Mouse (Mus musculus): ENCODE results near the gene Gm12216.

Gene Gm12216

DNA sequence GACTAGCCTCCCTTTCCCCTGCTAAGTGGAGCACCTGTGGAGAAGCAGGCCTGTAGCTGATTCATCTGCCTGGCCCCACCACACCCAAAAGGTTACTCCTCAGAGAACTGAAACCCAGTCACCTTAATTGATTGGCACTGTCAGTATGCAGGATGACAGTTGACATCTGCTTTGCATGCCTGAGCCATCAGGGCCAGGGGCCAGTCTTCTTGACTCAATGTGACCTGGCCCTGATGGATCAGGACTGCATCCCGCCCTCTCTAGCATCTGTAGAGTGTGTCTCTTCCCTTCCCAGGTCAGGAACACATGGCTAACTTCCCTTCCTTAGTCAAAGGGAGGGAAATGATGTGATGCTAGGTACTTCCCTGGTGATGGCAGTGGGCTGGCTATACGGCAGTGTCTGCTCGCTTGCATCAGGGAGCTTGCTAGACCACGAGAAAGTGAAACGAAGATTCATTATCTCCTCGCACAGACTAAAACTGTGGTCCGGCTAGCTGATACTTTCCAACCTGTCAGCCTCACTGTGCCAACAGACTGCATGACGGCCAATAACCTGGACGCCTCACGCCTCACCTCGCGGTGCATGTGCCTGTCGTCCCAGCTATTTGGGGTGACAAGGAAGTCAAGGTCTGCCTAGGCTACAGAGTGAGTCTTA is 38.4 kb downstream of the Gm12216 start:
- no peak for DNase-seq

DNA sequence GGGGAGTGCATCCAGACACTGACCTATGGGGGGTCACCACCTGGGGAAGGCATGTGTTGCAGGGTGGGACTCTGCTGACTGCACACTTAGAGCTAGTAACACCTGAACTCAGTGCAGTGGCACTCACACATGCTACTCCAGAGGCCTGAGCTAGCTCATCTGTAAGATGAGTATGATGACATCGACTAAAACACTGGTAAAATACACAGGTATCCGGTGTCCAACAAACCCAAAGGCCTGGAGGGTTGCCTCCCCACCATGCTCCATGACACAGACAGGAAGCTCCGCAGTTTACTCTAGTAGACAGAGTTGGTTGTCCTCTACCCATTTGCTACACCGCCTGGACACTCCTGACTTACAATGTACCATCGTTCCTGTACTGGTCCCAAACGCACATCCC is 39.5 kb downstream of the Gm12216 start:
- DNase-seq, result no peak

DNA sequence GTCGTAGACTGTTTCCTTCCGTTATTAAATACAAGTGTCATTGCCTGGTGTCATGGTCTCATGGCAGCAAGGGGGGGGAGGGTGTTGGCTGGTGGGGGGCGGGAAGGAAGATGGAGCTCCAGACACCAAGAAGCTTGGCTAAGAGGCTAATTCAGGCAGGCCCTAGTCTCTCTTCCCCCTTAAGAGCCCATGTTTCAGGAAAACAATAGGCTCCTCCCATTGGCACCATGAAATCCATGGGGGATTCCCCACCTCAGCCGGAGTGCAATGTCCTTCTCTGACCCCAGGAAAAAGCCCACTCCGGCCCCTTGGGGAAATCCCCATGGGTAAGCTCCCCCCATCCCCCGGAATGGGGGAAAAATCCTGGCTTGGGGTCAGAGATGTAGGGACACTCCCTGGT is 40.3 kb downstream of the Gm12216 start:
- DNase-seq, result no peak

DNA sequence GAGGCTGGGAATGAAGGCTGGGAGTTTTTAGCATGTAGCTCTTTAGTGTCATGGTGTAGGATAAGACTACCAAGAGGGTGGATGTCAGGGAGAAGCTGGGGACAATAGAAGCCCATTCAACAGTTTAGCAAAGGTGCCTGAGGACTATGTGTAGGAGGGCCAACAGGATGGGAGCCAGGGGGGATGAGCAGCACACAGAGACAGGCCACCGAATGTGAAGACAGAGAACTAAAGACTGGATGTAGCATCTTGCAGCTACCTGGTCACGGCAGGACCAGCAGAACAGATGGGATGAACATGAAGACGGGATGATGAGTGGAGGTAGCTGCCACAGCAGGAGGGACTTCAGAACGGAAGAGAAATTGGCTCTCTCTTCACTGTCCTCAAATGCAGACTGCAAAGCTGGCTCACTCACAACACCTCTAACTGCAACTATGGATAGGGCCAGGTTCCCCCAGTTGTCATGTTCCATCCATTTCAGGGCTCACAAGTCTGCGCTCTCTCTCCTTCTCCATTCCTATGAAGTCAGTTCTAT is 42.1 kb downstream of the Gm12216 start:
- peak; percentile 31 to 37 for DNase-seq

DNA sequence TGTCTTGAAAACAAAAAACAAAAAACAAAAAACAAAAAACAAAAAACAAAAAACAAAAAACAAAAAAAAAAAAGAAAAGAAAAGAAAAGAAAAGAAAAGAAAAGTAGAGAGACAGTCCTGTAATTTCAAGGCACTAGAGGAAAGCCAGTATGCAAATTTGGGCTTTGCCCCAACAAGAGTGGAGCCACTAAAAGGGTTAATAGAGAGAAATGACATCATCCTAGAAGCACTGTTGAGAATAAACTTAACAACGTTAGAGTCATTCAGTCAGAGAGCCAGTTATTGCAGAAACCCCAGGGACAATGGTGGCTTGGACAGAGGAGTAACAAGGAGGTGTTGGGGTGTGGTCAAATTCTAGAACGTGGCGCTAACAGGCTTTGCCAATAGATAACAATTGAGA is 44.2 kb downstream of the Gm12216 start:
- no peak for DNase-seq

DNA sequence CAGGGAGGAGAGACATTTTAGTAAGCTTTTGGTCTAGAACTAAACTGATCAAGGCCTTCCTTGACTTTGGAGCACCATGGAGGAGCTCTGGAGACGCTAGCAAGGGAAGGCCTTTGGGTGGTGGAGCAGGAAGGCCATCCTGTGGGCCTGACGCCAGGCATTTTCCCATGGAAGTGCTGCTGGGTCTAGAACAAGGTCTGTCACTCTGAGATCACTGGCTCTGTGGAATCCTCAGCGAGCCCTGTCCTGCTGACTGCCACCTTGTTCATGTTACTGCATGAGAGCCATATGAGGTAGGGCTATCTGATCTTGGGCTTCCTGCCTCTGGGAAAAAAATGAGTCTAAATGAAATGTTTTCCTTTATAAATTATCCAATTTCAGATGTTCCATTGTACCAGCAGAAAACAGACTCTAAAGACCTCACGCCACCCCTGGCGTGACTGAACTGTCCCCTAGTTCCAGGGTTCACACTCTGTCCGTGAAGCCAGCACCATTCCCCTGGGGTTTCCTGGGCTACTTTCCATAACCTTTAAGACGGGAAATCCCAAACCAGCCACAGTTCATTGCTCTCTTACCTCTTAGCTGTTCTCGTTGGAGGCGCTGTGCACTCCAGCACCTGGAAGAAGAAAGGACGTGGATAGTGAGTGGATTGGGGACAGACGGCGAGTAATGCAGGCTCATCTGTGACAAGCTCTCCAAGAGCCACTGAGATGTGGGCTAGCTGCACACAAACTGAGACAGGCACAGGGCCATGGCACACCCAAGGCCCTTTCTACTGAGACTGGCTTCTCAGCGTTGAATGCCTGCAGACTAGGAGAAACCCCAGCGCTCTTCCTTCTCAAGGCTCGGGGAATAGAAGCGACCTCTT is 45.8 kb downstream of the Gm12216 start:
- no peak for DNase-seq

DNA sequence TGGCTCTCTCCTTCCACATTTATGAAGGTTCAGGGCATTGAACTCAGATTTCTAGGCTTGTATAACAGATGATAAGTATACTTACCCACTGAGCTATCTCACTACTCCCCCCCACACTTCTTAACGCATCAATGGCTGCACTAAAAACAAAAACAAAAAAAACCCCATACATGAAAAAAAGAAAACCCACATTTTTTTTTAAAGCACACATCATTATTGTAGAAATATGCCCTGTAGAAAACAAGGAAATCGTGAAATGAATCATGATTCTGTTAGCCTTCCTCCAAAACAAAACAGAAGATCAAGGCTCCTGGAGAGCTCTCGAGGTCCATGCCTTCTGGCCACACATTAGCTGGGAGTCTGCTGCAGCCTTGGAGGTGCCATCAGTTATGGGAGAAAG is 47.7 kb downstream of the Gm12216 start:
- DNase-seq, result no peak

DNA sequence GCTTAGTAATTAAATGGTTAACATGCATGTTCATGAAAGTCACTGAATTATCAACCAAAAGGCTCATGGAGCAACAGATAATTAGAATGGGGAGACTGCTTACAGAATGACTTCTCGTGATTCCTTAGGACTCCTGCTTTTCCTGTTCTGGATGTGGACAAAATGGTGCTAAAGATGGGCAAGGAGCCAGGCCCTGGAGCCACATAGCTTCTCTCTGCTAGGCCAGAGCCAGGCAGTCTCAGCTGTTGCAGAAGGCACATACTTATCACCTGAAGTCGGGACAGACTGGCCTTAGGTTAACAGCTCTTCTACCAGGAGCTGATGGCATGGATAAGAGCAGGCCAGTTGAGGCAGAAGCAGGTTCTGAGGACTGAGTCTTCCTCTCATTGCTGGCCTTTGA is 48.3 kb downstream of the Gm12216 start:
- DNase-seq, result no peak

DNA sequence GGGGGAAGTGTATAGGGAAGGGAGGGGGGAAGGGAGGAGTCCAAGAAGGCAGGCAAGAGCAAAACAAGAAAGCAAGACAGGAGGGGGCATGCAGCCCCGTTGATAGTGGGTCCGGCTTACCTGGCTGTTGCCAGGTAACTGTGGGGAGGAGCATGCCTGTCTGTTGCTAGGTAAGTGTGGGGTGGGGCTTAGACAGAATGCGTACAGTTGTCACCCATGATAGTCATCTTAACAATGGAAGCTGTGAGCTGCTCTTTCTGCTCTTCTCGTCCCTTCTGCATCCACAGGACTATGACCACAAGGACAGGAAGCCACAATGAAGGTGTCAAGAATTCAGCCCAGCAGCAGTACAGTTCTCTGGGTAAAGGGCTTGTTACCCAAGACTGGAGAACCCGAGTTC is 48.9 kb downstream of the Gm12216 start:
- DNase-seq, result no peak

DNA sequence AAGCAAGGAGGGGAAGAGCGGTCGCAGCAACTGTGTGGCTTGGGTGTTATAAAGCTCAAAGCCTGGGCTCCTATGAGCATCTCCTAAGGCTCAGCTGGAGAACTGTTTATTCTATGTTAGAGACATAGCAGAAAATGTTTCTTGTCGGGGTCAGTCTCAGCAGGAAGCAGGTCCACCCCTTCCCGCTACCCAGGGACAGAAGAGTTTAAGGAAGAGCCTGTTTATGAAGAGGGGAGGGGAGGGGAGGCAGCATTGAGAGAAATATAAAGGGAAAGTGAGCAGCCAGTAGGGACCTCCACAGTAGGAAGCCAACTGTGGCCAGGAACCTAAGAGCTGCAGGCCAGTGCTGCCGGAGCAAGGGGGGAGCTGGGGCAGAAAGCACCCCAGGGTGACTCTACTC is 49.7 kb downstream of the Gm12216 start:
- no peak for DNase-seq

DNA sequence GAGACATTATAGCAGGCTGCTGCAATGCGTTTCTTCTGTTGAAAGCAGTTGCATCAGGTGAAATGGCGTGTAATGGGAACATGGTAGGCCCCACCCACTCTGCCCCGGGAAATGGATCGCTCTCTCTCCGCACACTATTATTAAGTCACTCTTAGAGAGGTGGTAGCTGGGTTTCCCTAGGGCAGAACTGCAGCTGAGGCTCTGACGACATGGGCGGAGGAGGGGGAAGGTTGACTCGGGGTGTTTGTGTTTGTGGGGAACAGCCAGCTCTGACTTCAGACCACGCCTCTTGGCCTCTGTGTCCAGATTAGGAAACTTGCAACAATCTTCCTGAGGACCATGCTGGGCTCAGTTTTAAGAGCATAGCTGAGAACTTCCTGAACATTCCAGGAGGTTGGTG is 53.3 kb downstream of the Gm12216 start:
- DNase-seq, result no peak

DNA sequence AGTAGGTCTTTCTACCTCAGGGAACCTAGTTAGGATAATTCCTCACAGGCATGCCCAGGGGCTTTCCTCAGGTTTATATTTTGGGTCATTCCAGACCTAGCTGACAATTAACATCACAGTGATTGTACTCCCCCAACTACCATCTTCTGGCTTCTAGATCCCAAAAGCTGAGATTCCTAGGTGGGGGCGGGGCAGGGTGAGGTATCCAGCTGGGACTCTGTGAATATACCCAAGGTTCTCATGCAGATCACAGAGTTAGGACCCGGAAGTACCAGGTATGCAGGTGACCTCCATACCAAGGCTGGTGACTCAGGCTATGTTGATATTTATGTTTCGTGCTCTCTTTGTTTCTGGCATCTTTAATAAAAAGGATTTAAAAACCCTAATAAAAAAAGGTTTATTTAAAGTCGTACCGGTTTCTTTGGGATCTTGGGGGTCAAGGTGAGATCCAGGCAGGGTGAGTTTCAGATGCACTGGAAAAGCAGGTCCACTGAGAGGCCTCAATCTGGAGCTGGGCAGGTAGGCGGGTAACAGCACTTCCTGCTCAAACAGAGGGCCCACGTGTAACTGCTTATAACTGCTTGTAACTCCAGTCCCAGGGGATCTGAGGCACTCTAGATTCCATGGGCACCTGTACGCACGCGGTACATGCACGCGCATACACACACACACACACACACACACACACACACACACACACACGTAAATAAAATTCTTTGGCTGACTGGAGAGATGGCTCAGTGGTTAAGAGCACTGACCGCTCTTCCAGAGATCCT is 54.3 kb downstream of the Gm12216 start:
- no peak for DNase-seq

DNA sequence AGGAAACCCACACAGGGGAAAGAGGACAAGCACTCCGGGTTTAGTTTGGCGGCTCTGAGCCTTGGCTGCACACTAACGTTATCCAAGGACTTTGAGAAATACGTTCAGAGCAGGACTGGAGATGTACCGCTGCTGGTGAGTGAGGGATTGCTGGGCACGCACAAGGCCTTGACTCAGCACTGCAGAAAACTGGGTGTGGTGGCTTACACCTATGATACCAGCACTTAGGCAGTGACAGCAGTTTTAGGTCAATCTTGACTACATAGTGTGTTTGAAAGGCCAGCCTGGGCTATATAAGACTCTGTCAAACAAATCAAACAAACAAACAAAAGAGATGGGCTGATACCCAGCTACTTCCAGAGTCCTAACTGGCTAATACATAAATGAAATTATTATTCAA is 55.6 kb downstream of the Gm12216 start:
- no peak for DNase-seq

DNA sequence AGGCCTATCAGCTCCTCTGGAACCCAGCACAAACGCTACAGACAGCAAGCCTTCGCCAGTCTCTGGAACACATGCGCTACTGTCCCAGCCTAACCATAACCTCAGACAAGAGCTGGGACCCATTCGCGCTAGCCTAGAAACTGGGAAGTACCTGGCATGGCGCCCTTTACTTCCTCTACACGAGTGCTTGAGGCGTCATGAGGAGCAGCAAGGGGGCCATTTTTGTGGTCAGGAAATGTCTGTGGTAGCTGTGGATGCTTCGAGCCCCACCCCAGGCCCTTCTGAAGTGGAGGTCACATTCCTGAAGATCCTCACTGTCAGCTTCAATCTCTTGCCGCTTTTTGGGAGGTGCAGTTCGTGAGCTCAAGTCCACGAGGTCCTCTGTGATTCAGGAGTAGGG is 56.0 kb downstream of the Gm12216 start:
- DNase-seq, result no peak

DNA sequence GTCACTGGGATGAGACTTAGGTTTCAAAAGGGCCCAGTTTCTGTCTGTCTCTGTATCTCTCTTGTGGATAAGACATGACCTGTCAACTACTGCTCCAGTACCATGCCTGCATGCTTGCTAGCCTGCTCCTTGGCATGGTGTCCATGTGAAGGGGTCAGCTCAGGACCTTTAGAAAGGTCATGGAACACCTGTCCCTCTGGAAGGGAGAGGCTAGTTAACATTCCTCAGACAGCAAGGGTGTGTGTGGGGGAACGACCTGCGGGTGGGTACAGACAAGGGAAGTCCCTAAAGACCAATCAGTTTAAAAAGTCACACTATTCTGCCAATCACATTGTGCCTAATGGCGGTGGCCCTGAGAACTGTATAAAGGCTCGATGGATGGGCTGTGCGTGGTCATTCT is 58.1 kb downstream of the Gm12216 start:
- no peak for DNase-seq

DNA sequence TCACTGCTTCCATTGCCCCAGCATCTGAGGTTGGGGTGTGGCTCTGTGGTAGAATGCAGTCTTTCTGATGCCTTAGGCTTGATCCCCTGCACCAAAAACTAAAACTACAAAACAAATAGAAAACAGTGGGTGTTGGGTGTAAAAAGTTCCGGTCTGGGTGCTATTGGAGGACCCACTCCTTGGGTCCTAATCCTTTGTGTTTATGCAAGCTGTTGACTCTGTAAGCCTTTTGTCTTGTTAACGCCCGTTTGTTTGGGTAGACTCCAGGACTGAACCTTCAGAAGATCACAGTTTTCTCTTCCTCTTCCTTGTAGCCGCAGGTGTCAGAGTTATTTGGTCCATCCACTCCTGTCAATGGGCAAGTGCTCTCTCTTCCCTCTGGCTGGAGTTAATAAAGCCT is 59.0 kb downstream of the Gm12216 start:
- DNase-seq, result no peak

DNA sequence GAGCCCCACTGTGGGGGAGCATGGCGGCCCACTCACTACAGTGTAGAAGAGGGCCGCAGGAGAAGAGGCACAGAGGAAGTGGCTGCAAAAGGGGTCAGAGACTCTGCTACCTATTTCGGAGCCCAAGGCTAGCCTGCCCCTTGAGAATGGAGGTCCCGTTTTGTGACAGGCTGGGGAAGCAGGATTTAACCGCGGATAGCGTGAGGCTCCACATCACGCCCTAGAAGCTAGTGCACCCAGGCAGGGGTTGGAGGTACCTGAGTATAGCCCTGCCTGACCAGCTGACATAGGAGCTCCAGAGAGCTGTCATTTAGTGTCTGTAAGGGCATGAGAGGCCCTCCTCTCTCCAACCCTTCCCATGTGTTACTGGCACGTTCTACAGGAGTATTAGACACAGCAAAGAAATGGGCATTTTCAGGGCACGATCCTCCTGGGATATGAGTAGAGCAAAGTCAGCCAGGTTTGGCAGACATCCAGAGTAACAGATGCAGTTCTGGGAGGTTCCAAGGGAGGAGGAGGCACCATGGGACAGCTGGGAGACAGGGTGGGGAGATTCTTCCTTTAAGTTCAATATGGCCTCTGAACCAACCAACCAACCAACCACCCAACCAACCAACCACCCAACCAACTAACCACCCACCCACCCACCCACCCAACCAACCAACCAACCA is 60.9 kb downstream of the Gm12216 start:
- DNase-seq, result no peak

DNA sequence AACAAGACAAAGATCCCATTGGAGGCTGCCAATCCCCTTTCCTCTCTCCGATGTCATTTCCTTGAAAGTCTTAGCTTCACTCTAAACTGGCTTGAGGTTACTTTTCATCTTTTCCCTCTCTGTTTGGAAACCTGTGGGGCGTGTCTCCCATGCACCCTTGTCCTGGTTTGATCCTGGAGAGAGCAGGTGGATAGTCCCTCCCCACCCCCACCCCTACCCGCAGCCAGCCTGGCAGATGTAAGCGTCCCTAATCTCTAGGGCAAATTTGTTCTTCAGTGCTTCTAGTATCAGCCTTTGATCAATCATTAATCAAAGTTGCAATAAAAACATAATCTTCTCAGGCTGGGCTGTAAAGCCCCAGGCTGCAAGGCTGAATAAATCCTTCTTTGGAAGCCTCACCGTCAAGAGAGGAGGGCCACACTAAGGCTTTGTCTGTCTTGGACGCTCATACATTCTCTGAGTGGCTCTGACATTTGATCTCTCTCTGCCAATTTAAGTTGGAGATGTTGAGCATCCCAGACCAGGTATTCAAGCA is 61.6 kb downstream of the Gm12216 start:
- DNase-seq, result no peak

DNA sequence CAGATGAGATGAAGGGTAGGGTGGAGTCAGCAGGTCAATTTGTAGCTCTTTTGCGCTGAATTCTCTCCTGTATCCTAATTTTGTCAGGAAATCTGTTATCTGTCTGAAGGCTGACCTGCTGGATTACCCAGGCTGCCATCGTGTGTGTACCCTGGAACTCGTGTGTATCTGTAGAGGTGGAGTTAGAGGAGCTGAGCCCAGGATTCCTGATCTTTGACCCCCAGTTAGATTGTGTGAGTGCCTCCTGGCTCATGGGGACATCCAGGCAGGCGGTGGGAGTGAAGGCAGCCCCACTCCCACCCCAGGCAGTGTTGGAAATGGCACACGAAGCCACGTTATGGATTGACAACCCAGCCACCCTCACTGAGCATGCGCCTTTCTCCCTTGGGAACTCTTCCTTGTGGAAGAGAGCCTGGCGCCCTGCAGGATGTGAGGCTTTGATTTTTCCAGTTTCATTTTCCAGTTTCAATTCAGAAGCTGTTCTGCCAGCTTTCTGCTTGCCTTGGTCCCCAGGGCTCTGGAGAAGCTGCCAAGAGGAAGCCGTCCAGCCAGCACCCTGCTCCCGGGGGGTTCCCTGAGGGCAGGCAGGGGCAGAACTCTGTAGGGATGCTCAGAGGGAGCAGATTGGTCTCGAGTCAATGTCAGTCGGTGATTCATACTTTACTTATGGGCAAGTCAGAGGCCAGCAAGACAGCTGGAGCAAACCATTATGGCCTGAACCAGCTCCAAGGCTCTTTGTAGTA is 62.5 kb downstream of the Gm12216 start:
- no peak for DNase-seq

DNA sequence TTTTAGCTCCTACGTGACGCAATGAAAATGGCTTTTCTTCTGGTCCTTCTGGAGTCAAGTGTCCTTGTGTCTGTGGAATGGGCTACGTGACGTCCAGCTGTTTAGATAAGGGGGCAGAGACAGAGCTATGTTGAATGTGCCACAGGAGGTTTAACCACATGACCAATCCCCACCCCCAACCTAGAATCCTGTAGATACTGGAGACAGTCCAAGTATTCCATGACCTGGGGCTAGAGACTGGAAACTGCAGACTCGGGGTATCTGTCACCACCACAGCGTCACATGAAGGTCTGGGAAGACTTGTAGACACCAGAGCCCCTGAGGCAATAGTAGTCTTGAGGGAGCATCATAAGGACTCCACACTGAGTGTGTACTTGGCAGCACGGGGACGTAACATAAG is 63.2 kb downstream of the Gm12216 start:
- no peak for DNase-seq

DNA sequence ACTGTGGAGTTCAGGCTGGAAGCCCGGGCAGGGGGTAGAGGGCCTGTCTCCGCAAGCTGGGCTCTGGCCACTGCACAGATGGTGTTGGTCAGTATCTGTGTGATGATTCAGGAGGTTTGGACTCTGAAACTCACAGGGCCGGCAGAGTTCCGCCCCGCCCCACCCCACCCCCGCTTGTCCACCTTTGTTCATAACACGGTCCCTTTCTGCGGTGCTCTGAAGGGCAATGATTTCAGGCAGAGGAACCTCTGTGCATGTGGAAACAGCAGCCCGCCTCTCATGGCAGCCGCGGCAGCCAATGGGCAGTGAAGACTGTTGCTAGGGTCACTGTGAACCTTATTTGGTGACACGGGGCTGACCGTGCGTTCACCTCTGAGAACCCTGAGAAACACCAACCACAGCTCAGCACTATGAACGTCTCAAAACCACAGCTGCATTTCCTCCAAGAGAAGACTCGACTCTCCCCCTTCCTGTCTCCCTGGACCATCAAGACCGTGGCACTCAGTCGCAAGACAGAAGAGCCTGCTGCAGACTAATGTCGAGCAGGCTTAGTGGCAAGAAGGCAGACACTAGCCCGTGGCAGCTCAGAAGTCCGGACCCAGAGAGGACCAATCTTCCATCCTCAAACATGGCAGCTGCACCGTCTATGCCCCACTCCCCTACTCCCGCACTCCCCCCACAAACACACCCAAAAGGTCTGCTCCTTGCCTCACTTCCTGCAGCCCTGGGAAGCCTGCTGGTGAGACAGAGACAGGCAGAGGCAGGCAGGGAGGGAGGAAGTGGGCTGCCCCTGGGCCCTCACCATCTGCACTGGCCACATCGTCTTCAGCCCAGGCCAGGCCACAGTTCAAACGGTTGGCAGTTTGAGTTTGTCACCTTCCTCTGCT is 64.1 kb downstream of the Gm12216 start:
- DNase-seq, result peak in 1 of 2 experiments; percentile 41

Measured in cerebellum, postnatal 36 days (tissue).